Mouse (Mus musculus): ENCODE data around the gene Hadhb.

The Hadhb gene

GRCm38 (mm10) chr5:30154474-30155394 is at the start of gene Hadhb, which contains the start of gene Hadha:
TSS of gene Hadhb (plus strand) at chr5:30155248.
TSS of gene Hadha (minus strand) at chr5:30155162.
- peak; percentile 95 for DNase-seq

DNA sequence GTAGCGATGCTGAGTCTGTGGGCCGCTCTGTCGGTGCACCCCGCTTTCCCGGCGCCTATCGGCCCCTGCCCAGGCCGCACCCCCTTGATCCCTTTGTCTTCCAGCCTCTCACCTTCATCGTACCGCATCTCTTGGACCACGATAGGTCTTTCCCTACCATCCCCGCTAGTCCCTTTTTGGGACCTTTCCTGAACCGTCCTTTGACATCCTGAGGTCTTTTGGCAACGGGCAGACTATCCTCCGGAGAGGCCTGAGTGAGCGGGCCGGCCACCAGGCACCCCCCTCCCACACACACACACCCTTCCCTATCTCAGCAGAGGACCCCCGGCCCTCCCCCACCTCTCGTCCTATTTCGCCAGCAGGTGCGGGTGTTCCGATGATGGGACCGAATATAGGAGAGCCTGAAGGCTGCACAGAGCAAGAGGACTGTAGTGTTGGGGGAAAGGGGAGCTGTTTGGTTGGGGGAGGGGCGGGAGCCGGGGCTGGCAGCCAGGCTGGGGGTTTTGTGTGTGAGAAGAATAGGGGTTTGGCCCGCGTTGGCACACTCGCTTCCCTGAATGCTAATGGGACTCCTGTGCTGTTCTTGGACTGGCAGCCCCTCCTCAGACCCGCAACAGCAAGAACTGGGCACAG is 49.3 kb upstream of the Hadhb start, which contains the start of gene 3110082J24Rik:
3110082J24Rik (minus strand) TSS at position 419 of the 633 bp plus-strand sequence.
- no peak for DNase-seq

DNA sequence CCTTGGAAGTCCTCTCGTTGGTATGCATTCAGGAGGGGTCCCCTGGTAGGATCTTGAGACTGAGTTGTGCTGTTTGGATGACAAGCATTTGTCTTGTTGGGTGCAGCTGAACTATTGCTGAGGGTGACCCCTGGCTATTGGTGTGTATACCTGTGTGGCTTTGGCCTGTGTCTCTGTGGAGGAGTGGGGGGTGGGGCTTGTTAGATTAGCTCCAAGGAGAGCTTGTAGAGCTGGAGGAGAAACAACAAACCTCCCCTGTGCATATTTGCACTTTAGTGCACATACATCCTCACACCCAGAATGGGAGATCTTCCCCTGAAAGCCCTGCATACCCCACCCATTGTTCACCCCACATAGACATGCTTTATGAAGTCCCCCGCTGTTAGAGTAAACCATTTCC is 48.3 kb upstream of the Hadhb start:
- no peak for DNase-seq

DNA sequence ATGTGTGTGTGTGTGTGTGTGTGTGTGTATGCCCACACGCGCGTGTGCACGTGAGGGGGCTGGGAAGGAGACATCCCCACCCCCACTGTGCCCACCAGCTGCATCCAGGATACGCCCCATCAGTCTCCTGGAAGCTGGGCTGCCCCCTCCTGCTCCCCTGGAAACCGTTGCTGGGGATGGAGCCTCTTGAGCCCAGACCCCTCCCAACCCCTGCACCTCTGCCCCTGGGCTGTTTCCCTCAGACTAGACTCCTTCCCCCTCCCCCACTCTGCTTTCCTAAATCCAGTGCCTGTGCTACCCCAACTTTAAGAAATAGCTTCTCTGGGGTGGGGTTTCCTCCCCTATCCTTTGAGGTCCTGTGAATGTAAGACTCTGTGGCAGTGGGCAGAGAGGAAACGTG is 47.9 kb upstream of the Hadhb start:
- no peak for DNase-seq

DNA sequence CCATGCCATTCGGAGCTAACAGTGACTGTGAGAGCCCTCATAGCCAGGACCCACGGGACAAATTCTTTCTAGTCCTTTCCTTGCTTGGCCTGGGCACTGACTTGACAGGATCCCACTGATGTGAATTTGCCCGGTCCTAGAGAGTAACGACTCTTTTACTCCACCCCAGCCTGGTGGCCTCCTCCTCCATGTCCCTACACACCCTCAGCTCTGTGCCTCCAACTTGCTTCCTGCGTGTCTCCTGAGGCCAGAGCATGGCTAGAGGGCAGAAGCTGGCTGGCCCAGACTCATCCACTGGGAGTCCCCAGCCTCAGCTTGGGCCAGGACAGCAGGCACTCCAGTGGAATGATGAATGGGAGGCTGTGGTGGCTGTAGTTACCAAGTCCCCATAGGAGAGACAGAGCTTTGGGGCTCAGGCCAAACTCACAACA is 47.4 kb upstream of the Hadhb start:
- no peak for DNase-seq

DNA sequence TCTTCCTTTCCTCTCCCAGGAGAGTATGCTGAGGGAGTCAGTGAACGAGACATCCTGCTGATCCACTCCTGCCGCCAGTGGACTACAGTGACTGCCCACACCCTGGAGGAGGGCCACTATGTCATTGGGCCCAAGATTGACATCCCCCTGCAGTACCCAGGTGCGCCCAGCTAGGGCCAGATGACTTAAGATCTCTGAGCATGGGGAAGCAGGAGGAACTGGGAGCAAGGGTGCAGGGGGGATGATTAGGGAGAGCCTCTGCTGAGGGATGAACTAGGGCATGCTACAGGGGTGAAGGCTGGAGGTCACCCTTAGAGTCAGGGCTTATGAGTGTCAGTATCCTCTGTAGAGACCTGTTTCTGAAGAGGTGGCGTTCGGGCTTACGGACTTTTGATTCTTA is 46.8 kb upstream of the Hadhb start:
- no peak for DNase-seq

DNA sequence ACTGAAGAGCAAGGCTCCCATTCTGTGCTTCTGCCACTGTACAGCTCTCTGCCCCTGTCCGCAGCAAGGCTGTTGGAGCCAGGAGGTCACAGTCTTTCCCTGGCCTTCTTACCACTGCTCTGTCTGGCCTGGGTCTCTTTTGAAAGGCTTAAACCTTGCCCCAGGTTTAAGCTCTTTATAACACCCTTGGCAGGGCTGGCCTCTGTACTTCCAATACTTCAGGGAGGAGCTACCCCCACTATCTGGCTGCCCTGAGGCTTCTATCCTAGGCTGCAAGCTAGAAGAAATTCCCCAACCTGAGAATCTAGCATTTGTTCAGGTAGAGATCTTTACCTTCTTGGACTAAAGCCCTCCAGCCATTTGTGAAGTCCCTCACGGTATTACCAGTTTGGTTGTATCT is 45.1 kb upstream of the Hadhb start:
- no peak for DNase-seq

GRCm38 (mm10) chr5:30110371-30111060 is 44.5 kb upstream of the Hadhb start:
- no peak for DNase-seq

DNA sequence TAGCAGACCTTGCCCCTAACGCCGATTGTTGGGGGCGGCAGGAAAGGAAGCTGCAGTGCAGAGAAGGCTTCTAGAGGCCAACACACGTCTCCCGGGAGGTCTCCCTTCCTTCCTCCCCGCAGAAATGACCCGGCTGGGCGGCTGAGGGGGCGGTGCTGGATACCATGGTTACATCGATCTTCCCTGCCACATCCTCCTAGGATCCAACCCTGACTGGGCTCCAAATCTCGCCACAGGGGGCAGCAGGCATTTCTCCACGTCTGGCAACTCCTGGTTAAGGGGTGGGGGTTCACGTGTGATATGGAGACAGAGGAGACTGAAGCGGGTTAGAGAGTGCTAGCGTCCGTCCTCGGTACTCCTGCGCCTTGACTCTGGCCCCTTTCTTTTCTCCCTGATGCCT is 43.9 kb upstream of the Hadhb start:
- no peak for DNase-seq

- no peak for DNase-seq
Observed at GRCm38 (mm10) chr5:30111771-30112170, 43.3 kb upstream of the Hadhb start.

GRCm38 (mm10) chr5:30112533-30113068 is 42.4 kb upstream of the Hadhb start:
- DNase-seq = no peak

- DNase-seq = peak; percentile 86
Observed at GRCm38 (mm10) chr5:30113881-30114760, 40.9 kb upstream of the Hadhb start.

- no peak for DNase-seq
Observed at GRCm38 (mm10) chr5:30114761-30115140, 40.3 kb upstream of the Hadhb start.

GRCm38 (mm10) chr5:30115718-30116117 is 39.3 kb upstream of the Hadhb start:
- DNase-seq = peak; percentile 15

- no peak for DNase-seq
Observed at GRCm38 (mm10) chr5:30118018-30118417, 37.0 kb upstream of the Hadhb start.

DNA sequence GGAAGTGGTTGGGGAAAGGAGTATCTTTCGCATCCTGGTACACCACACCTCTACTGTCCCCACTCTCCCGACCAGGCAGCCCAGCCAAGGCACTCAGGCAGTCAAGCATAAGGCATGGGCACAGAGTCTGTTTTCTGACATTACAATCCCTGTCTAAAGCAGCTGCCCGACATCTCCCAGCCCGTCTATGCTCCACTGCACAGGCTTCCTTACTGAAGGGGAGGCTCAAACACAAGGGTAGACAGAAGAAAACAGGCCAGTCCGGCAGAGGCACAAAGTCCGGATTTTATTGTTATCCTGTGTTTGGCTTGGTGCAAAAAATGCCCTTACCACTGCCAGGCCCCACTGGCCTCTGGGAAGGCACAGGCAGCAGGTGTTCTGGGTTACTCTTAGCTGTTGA is 35.9 kb upstream of the Hadhb start:
- no peak for DNase-seq

GRCm38 (mm10) chr5:30120106-30120505 is 34.9 kb upstream of the Hadhb start:
- no peak for DNase-seq

GRCm38 (mm10) chr5:30122481-30122880 is 32.6 kb upstream of the Hadhb start:
- no peak for DNase-seq

DNA sequence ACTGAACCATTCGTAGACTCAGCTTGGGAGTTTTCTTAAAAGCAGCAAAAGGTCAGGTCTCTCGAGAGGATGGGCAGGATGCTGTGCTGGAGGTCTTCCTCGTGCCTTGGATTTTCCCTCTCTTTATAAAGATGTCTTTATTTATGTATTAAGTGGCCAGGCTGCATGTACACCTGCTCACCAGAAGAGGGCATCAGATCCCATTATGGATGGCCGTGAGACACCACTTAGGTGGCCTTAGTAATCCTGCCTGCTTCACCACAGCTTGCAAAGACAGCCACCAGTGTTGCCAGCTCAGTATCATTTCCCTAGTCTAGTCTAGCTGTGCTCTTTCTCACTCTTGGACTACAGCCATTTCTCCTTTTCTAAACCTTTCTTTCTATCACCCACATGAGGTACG is 29.5 kb upstream of the Hadhb start:
- peak; percentile 19 for DNase-seq

DNA sequence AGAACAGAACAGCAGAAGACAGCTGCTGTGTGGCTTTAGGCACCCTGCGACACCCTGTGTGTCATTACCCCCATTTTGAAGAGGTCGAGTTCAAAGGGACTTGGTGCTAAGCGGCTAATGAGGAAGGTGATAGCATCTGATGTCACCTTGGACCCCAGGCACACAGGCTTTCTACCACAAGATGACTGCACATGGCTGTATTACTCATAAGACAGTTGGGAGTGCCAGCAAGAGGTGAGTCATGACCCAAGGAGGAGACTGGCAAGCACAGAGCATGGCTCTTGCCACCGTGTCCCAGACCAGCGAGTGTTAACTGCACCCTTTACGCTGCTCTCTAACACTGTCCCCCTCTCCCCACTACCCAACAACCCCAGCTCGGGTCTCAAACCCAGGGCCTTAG is 28.3 kb upstream of the Hadhb start:
- DNase-seq = no peak

DNA sequence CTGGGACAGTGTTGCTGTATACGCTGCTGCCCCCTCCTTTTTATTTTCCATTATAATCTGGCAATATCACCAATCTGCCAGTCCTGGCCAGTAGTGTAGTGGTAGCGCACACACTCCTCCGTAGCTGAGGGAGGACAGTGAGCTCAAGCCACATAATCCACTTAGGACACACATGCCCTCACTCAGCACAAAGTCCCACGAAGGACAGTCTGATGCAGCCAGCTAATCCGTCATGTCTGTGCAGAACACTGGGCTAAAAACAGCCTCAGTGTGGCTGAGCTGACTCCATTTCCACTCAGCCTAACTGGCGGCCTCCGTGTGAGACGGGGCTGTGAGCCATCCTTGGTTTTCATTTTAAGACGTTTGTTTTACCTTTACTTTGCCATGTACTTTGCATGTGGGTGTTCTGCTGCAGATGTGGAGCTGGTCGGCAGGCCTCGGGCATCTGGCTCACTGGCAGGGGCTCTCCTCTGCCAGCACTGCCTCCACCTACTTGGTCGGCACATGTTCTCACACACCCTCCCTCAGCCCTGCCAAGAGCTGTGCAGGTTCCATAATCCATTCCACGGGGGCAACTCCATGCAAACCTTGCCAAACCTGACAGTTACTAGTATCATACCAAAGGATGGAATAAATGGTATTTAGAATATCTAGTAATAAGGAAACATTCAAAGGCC is 27.0 kb upstream of the Hadhb start:
- DNase-seq = no peak

GRCm38 (mm10) chr5:30128680-30129079 is 26.4 kb upstream of the Hadhb start:
- no peak for DNase-seq
